9 mouse cellular contexts compared by ENCODE assay signal in genomic region chr11:101820899-101821298, GRCm38 (mm10). TPM values are rescaled to one million over a fixed set of nuclear protein-coding genes. Genes with fewer than 3 reads are reported as not detected.
DNase-seq lines count a peak whose midpoint lies in the region; ATAC-seq and TF ChIP-seq lines count a peak whose summit lies in the region.
"Had no signal": no experiment of that assay in that cellular context is flagged by ENCODE, and none has a peak within 500 bp of the region (broad histone marks: within the 10 kb centered on the region; RNA-seq: fewer than 3 reads in every experiment).

No protein-coding gene starts in this region.

- H3K9ac ChIP-seq in limb, embryonic 12.5 days (replicated peaks), result no peak overlapping the region
- no peak overlapping the region for H3K9ac ChIP-seq in midbrain, embryonic 16.5 days (ENCODE audit: low read depth, low read length)

- H3K9me3 ChIP-seq in limb, embryonic 12.5 days, result peaks cover 4% of the 10 kb centered on the region; the same call in 1 of the 2 replicates
- no peaks in the 10 kb centered on the region for H3K9me3 ChIP-seq in limb, embryonic 10.5 days (replicated peaks)
- H3K9me3 ChIP-seq in midbrain, embryonic 16.5 days (replicated peaks; ENCODE audit: control insufficient read depth, low read length, poor library complexity, severe bottlenecking), result no peaks in the 10 kb centered on the region

- DNase-seq in limb, embryonic 10.5 days (ENCODE audit: low spot score), result no peak
- peak; percentile 78 for DNase-seq in heart, adult 8-10 months (ENCODE audit: low spot score)
- DNase-seq in kidney, adult 9 months, result peak; percentile 48
- DNase-seq in skeletal muscle tissue, adult 2 months (ENCODE audit: low read depth, low spot score), result peak; percentile 35
- no peak for DNase-seq in thymus, postnatal 0 days (ENCODE audit: low spot score)
- DNase-seq in left cerebral cortex, adult 2 months (ENCODE audit: extremely low spot score in 1 of 2, low spot score in 2 of 2), result no peak
- DNase-seq: layer of hippocampus, postnatal 36 days had no signal

- no peak overlapping the region for H3K4me2 ChIP-seq in limb, embryonic 12.5 days
- no peak overlapping the region for H3K4me2 ChIP-seq in midbrain, embryonic 16.5 days (ENCODE audit: low read length)

- peak overlapping the region; percentile 7; the same call in 1 of the 2 replicates for H3K27ac ChIP-seq in limb, embryonic 12.5 days
- H3K27ac ChIP-seq in limb, embryonic 10.5 days, result no peak overlapping the region; the same call in 1 of the 2 replicates
- no peak overlapping the region for H3K27ac ChIP-seq in midbrain, embryonic 16.5 days (ENCODE audit: low read length)
- H3K27ac ChIP-seq in left cerebral cortex, adult 2 months, result no peak overlapping the region

- intact Hi-C loops in left cerebral cortex, adult 2 months (cut with DNase I), result no loop called here

- H3K36me3 ChIP-seq in limb, embryonic 12.5 days, result no peaks in the 10 kb centered on the region
- H3K36me3 ChIP-seq in limb, embryonic 10.5 days, result no peaks in the 10 kb centered on the region
- no peaks in the 10 kb centered on the region for H3K36me3 ChIP-seq in midbrain, embryonic 16.5 days (ENCODE audit: control insufficient read depth, insufficient read depth, low read length)

- no peak; the same call in 1 of the 2 replicates for TF ChIP-seq CTCF in left cerebral cortex, adult 2 months (IDR thresholded peaks at IDR 0.05)

- H3K27me3 ChIP-seq in limb, embryonic 12.5 days, result no peaks in the 10 kb centered on the region
- H3K27me3 ChIP-seq in limb, embryonic 10.5 days (ENCODE audit: low read depth, poor library complexity, severe bottlenecking), result no peaks in the 10 kb centered on the region
- H3K27me3 ChIP-seq in midbrain, embryonic 16.5 days (ENCODE audit: control insufficient read depth, insufficient read depth, low read depth, low read length), result no peaks in the 10 kb centered on the region

- H3K4me1 ChIP-seq in limb, embryonic 12.5 days (replicated peaks), result peaks cover 17% of the 10 kb centered on the region
- H3K4me1 ChIP-seq in limb, embryonic 10.5 days, result peaks cover 16% of the 10 kb centered on the region
- no peaks in the 10 kb centered on the region for H3K4me1 ChIP-seq in midbrain, embryonic 16.5 days (ENCODE audit: control insufficient read depth, insufficient read depth, low read length)

- no peak for ATAC-seq in limb, embryonic 12.5 days (ENCODE audit: insufficient number of reproducible peaks, insufficient read depth, low FRiP score, low TSS enrichment, low read depth)
- ATAC-seq in midbrain, embryonic 16.5 days, result no peak

- WGBS in limb, embryonic 12.5 days, result 48% methylated on average over 11 of the region's 11 CpGs
- WGBS in limb, embryonic 10.5 days, result 59% methylated on average over 11 of the region's 11 CpGs
- WGBS in midbrain, embryonic 16.5 days, result 41% methylated on average over 11 of the region's 11 CpGs

- no peak overlapping the region for H3K4me3 ChIP-seq in limb, embryonic 12.5 days (replicated peaks)
- H3K4me3 ChIP-seq in limb, embryonic 10.5 days, result no peak overlapping the region
- H3K4me3 ChIP-seq in midbrain, embryonic 16.5 days (ENCODE audit: low read depth, low read length), result no peak overlapping the region
- H3K4me3 ChIP-seq in left cerebral cortex, adult 2 months, result no peak overlapping the region

RNA-seq across cellular contexts. Expression of gene Etv4, which starts 35.7 kb away (rescaled TPM):
- 22.9 and 26.2 TPM in 2 replicates for polyA plus RNA-seq in limb, embryonic 12.5 days (2016; fragmentation: Nextera tagmentation; extraction: Ambion mirVana)
- 37.8 and 48.3 TPM in 2 replicates for polyA plus RNA-seq in limb, embryonic 10.5 days (2016; fragmentation: Nextera tagmentation; extraction: Ambion mirVana)
- under 1 TPM in 2 of 4 experiments, not detected in 2; 0.68 to 0.86 TPM for total RNA-seq in heart, adult 8-10 months (2022)
- 7.5 and 9.8 TPM in 2 replicates for polyA plus RNA-seq in midbrain, embryonic 16.5 days (2015; fragmentation: Nextera tagmentation; extraction: Ambion mirVana)
- 1.5 and 2.0 TPM in 2 replicates for polyA plus RNA-seq in thymus, postnatal 0 days (2015; fragmentation: Nextera tagmentation; extraction: Ambion mirVana)
- total RNA-seq in left cerebral cortex, adult 2 months (2021), result 10 to 100 TPM; 14.1 to 18.6 TPM

Comparison
In these comparisons a context has a peak if more than half of its experiments do, and no peak if none do; other contexts are left out.
1. DNase-seq: peak in heart, adult 8-10 months (single experiment), kidney, adult 9 months (single experiment) and skeletal muscle tissue, adult 2 months (single experiment); none in limb, embryonic 10.5 days (single experiment), thymus, postnatal 0 days (single experiment) and left cerebral cortex, adult 2 months (0 of 2).